Mouse (Mus musculus): Measurements from ENCODE around the gene Crybg1. TPM values are rescaled to one million over a fixed set of nuclear protein-coding genes. Genes with fewer than 3 reads are reported as not detected.

Gene Crybg1
- polyA plus RNA-seq, 1 experiment from 2014 or later: 2.8 TPM

- no peak for DNase-seq (ENCODE audit: low spot score)
Measured at GRCm38 (mm10) chr10:44094794-44095193, 53.9 kb downstream of the Crybg1 start.

- no peak for DNase-seq (ENCODE audit: low spot score)
Measured at GRCm38 (mm10) chr10:44091757-44092156, 56.9 kb downstream of the Crybg1 start.

- no peak for DNase-seq (ENCODE audit: low spot score)
Measured at GRCm38 (mm10) chr10:44080351-44080750, 68.3 kb downstream of the Crybg1 start.

- no peak for DNase-seq (ENCODE audit: low spot score)
Measured at GRCm38 (mm10) chr10:44078799-44079521, 69.7 kb downstream of the Crybg1 start.

GRCm38 (mm10) chr10:44071095-44071494 lies 77.6 kb downstream of the Crybg1 start:
- DNase-seq (ENCODE audit: low spot score): peak; percentile 77

GRCm38 (mm10) chr10:44069131-44069530 lies 79.5 kb downstream of the Crybg1 start:
- peak; percentile 60 for DNase-seq (ENCODE audit: low spot score)

- DNase-seq (ENCODE audit: low spot score): no peak
Measured at GRCm38 (mm10) chr10:44065848-44066360, 82.7 kb downstream of the Crybg1 start.

- no peak for DNase-seq (ENCODE audit: low spot score)
Measured at GRCm38 (mm10) chr10:44062981-44063380, 85.7 kb downstream of the Crybg1 start.

- no peak for DNase-seq (ENCODE audit: low spot score)
Measured at GRCm38 (mm10) chr10:44050913-44051312, 97.7 kb downstream of the Crybg1 start.

GRCm38 (mm10) chr10:44044727-44045126 lies 103.9 kb downstream of the Crybg1 start:
- DNase-seq (ENCODE audit: low spot score): no peak

- no peak for DNase-seq (ENCODE audit: low spot score)
Measured at GRCm38 (mm10) chr10:44043630-44044029, 105.0 kb downstream of the Crybg1 start.

- no peak for DNase-seq (ENCODE audit: low spot score)
Measured at GRCm38 (mm10) chr10:44039185-44039584, 109.5 kb downstream of the Crybg1 start.

- peak; percentile 53 for DNase-seq (ENCODE audit: low spot score)
Measured at GRCm38 (mm10) chr10:44037918-44038544, 110.6 kb downstream of the Crybg1 start.

- DNase-seq (ENCODE audit: low spot score): peak; percentile 39
Measured at GRCm38 (mm10) chr10:44029566-44029965, 119.1 kb downstream of the Crybg1 start.

- DNase-seq (ENCODE audit: low spot score): no peak
Measured at GRCm38 (mm10) chr10:44027226-44027625, 121.4 kb downstream of the Crybg1 start.

GRCm38 (mm10) chr10:44026105-44026504 lies 122.5 kb downstream of the Crybg1 start:
- no peak for DNase-seq (ENCODE audit: low spot score)

- no peak for DNase-seq (ENCODE audit: low spot score)
Measured at GRCm38 (mm10) chr10:44024705-44025104, 123.9 kb downstream of the Crybg1 start.

GRCm38 (mm10) chr10:44020141-44020540 lies 128.5 kb downstream of the Crybg1 start:
- no peak for DNase-seq (ENCODE audit: low spot score)

GRCm38 (mm10) chr10:44018562-44018961 lies 130.1 kb downstream of the Crybg1 start:
- DNase-seq (ENCODE audit: low spot score): no peak

GRCm38 (mm10) chr10:44015631-44016030 lies 133.0 kb downstream of the Crybg1 start:
- no peak for DNase-seq (ENCODE audit: low spot score)

GRCm38 (mm10) chr10:44013885-44014284 lies 134.8 kb downstream of the Crybg1 start:
- DNase-seq (ENCODE audit: low spot score): no peak

GRCm38 (mm10) chr10:44011408-44011807 lies 137.2 kb downstream of the Crybg1 start:
- DNase-seq (ENCODE audit: low spot score): no peak

GRCm38 (mm10) chr10:44008808-44009207 lies 139.8 kb downstream of the Crybg1 start:
- no peak for DNase-seq (ENCODE audit: low spot score)
